Mouse (Mus musculus): Measurements from ENCODE around the gene Runx1. TPM values are rescaled to one million over a fixed set of nuclear protein-coding genes. Genes with fewer than 3 reads are reported as not detected.

The Runx1 gene
- polyA plus RNA-seq, 1 experiment: 87.4 TPM

GRCm38 (mm10) chr16:92816092-92816491, 9.9 kb downstream of the Runx1 start:
- DNase-seq: no peak
- Histone ChIP-seq H3K36me3 (ENCODE audit: control insufficient read depth, insufficient read depth, low read length) (peaks cover 27% of the 10 kb centered on the region), H3K27ac (ENCODE audit: control insufficient read depth, insufficient read depth, low read length) (no peak overlapping the region), H3K27me3 (ENCODE audit: control insufficient read depth, insufficient read depth, low read length) (no peaks in the 10 kb centered on the region; the same call in 1 of the 2 replicates), H3K4me3 (ENCODE audit: control insufficient read depth, insufficient read depth, low read length) (no peak overlapping the region), H3K4me1 (replicated peaks; ENCODE audit: control insufficient read depth, insufficient read depth, low read length) (peaks cover 69% of the 10 kb centered on the region)
- WGBS: 88% methylated on average over 7 of the region's 7 CpGs
- TF ChIP-seq CTCF (IDR thresholded peaks at IDR 0.05; ENCODE audit: borderline replicate concordance, control insufficient read depth, extremely low read depth, insufficient read depth, low read length, poor library complexity) (no peak), POLR2A (IDR thresholded peaks at IDR 0.05; ENCODE audit: control insufficient read depth, extremely low read depth, insufficient read depth, low read length, poor library complexity) (no peak)

GRCm38 (mm10) chr16:92815195-92815527, 10.8 kb downstream of the Runx1 start:
- peaks cover 18% of the 10 kb centered on the region for H3K36me3 ChIP-seq (ENCODE audit: control insufficient read depth, insufficient read depth, low read length)
- H3K27ac ChIP-seq (ENCODE audit: control insufficient read depth, insufficient read depth, low read length): no peak overlapping the region
- no peaks in the 10 kb centered on the region; the same call in 1 of the 2 replicates for H3K27me3 ChIP-seq (ENCODE audit: control insufficient read depth, insufficient read depth, low read length)
- no peak for TF ChIP-seq POLR2A (IDR thresholded peaks at IDR 0.05; ENCODE audit: control insufficient read depth, extremely low read depth, insufficient read depth, low read length, poor library complexity)
- TF ChIP-seq CTCF (IDR thresholded peaks at IDR 0.05; ENCODE audit: borderline replicate concordance, control insufficient read depth, extremely low read depth, insufficient read depth, low read length, poor library complexity): no peak
- WGBS: 65% methylated on average over 2 of the region's 2 CpGs
- no peak for DNase-seq
- peaks cover 73% of the 10 kb centered on the region for H3K4me1 ChIP-seq (replicated peaks; ENCODE audit: control insufficient read depth, insufficient read depth, low read length)
- no peak overlapping the region for H3K4me3 ChIP-seq (ENCODE audit: control insufficient read depth, insufficient read depth, low read length)

GRCm38 (mm10) chr16:92814366-92815194, 11.4 kb downstream of the Runx1 start:
- Histone ChIP-seq H3K4me1 (replicated peaks; ENCODE audit: control insufficient read depth, insufficient read depth, low read length) (peaks cover 69% of the 10 kb centered on the region), H3K36me3 (ENCODE audit: control insufficient read depth, insufficient read depth, low read length) (peaks cover 12% of the 10 kb centered on the region), H3K4me3 (ENCODE audit: control insufficient read depth, insufficient read depth, low read length) (no peak overlapping the region), H3K27me3 (ENCODE audit: control insufficient read depth, insufficient read depth, low read length) (no peaks in the 10 kb centered on the region; the same call in 1 of the 2 replicates), H3K27ac (ENCODE audit: control insufficient read depth, insufficient read depth, low read length) (no peak overlapping the region)
- 42% methylated on average over 5 of the region's 5 CpGs for WGBS
- DNase-seq: peak; percentile 38
- TF ChIP-seq POLR2A (IDR thresholded peaks at IDR 0.05; ENCODE audit: control insufficient read depth, extremely low read depth, insufficient read depth, low read length, poor library complexity) (no peak), CTCF (IDR thresholded peaks at IDR 0.05; ENCODE audit: borderline replicate concordance, control insufficient read depth, extremely low read depth, insufficient read depth, low read length, poor library complexity) (no peak)

GRCm38 (mm10) chr16:92812405-92812804, 13.5 kb downstream of the Runx1 start:
- 80% methylated on average over 3 of the region's 3 CpGs for WGBS
- peaks cover 4% of the 10 kb centered on the region for H3K36me3 ChIP-seq (ENCODE audit: control insufficient read depth, insufficient read depth, low read length)
- TF ChIP-seq CTCF (IDR thresholded peaks at IDR 0.05; ENCODE audit: borderline replicate concordance, control insufficient read depth, extremely low read depth, insufficient read depth, low read length, poor library complexity): no peak
- H3K4me3 ChIP-seq (ENCODE audit: control insufficient read depth, insufficient read depth, low read length): no peak overlapping the region
- no peaks in the 10 kb centered on the region; the same call in 1 of the 2 replicates for H3K27me3 ChIP-seq (ENCODE audit: control insufficient read depth, insufficient read depth, low read length)
- no peak for DNase-seq
- H3K4me1 ChIP-seq (replicated peaks; ENCODE audit: control insufficient read depth, insufficient read depth, low read length): peaks cover 70% of the 10 kb centered on the region
- no peak overlapping the region for H3K27ac ChIP-seq (ENCODE audit: control insufficient read depth, insufficient read depth, low read length)

- TF ChIP-seq POLR2A (IDR thresholded peaks at IDR 0.05; ENCODE audit: control insufficient read depth, extremely low read depth, insufficient read depth, low read length, poor library complexity): no peak
- no peak for TF ChIP-seq CTCF (IDR thresholded peaks at IDR 0.05; ENCODE audit: borderline replicate concordance, control insufficient read depth, extremely low read depth, insufficient read depth, low read length, poor library complexity)
- Histone ChIP-seq H3K27me3 (ENCODE audit: control insufficient read depth, insufficient read depth, low read length) (no peaks in the 10 kb centered on the region), H3K36me3 (ENCODE audit: control insufficient read depth, insufficient read depth, low read length) (no peaks in the 10 kb centered on the region), H3K4me1 (replicated peaks; ENCODE audit: control insufficient read depth, insufficient read depth, low read length) (peaks cover 67% of the 10 kb centered on the region), H3K27ac (ENCODE audit: control insufficient read depth, insufficient read depth, low read length) (peak overlapping the region; percentile 10; the same call in 1 of the 2 replicates), H3K4me3 (ENCODE audit: control insufficient read depth, insufficient read depth, low read length) (no peak overlapping the region)
- 41% methylated on average over 8 of the region's 8 CpGs for WGBS
- DNase-seq: no peak
Observed at GRCm38 (mm10) chr16:92810568-92811240, 15.2 kb downstream of the Runx1 start.

- WGBS: 73% methylated on average over 8 of the region's 8 CpGs
- TF ChIP-seq CTCF (IDR thresholded peaks at IDR 0.05; ENCODE audit: borderline replicate concordance, control insufficient read depth, extremely low read depth, insufficient read depth, low read length, poor library complexity): no peak
- no peak for TF ChIP-seq POLR2A (IDR thresholded peaks at IDR 0.05; ENCODE audit: control insufficient read depth, extremely low read depth, insufficient read depth, low read length, poor library complexity)
- DNase-seq: no peak
- no peak overlapping the region for H3K4me3 ChIP-seq (ENCODE audit: control insufficient read depth, insufficient read depth, low read length)
- H3K36me3 ChIP-seq (ENCODE audit: control insufficient read depth, insufficient read depth, low read length): no peaks in the 10 kb centered on the region
- no peak overlapping the region for H3K27ac ChIP-seq (ENCODE audit: control insufficient read depth, insufficient read depth, low read length)
- no peaks in the 10 kb centered on the region for H3K27me3 ChIP-seq (ENCODE audit: control insufficient read depth, insufficient read depth, low read length)
- H3K4me1 ChIP-seq (replicated peaks; ENCODE audit: control insufficient read depth, insufficient read depth, low read length): peaks cover 69% of the 10 kb centered on the region
Observed at GRCm38 (mm10) chr16:92807772-92808171, 18.2 kb downstream of the Runx1 start.
